Mouse (Mus musculus): ENCODE measurements around the gene Fance. TPM values are rescaled to one million over a fixed set of nuclear protein-coding genes. Genes with fewer than 3 reads are reported as not detected.
"Not testable (repeated sequence)": the region's sequence is repeated elsewhere in the genome, so short reads cannot be mapped to it uniquely, and the experiment has no call there.

The Fance gene
- polyA plus RNA-seq, 1 experiment, result 42.0 TPM

DNA sequence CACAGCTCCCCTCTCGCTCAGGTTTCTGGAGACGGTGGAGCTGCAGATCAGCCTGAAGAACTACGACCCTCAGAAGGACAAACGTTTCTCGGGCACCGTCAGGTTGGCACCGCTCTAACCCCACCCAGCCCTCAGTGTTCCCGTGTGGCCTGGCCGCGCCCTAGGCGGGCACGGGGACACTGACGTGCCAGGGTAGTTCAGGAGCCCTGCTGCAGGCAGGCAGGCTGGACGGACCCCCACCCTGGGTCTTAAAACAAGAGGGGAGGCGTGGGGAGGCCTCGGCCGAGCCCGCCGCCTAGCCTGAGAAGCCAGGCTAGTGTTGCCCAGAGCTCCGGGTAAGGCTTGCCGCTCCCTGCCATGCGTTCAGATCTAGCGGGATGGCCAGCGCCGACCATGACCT lies 15.6 kb downstream of the Fance start:
- peaks cover 40% of the 10 kb centered on the region for H3K36me3 ChIP-seq (ENCODE audit: control insufficient read depth, insufficient read depth)
- H3K27me3 ChIP-seq (ENCODE audit: control insufficient read depth, insufficient read depth, insufficient read length), result no peaks in the 10 kb centered on the region
- peaks cover 25% of the 10 kb centered on the region for H3K79me3 ChIP-seq (ENCODE audit: low read depth)
- peak overlapping the region; percentile 86 for H3ac ChIP-seq (ENCODE audit: control insufficient read depth, insufficient read length, low read depth)
- TF ChIP-seq FOSL1 (IDR thresholded peaks at IDR 0.05; ENCODE audit: insufficient read depth, low read length, poor library complexity, severe bottlenecking), result no peak
- TF ChIP-seq CTCF (IDR thresholded peaks at IDR 0.05; ENCODE audit: control insufficient read depth, insufficient read depth, insufficient read length), result no peak
- TF ChIP-seq MAX (IDR thresholded peaks at IDR 0.05), result no peak
- no peak for TF ChIP-seq MYOG (IDR thresholded peaks at IDR 0.05; ENCODE audit: control insufficient read depth, extremely low read depth, insufficient read length)
- TF ChIP-seq CEBPB (IDR thresholded peaks at IDR 0.05; ENCODE audit: low read depth), result no peak
- H3K79me2 ChIP-seq (ENCODE audit: control insufficient read depth, insufficient read depth), result peaks cover 33% of the 10 kb centered on the region
- H3K4me3 ChIP-seq (ENCODE audit: insufficient read depth, poor library complexity, severe bottlenecking), result peak overlapping the region; percentile 98

DNA sequence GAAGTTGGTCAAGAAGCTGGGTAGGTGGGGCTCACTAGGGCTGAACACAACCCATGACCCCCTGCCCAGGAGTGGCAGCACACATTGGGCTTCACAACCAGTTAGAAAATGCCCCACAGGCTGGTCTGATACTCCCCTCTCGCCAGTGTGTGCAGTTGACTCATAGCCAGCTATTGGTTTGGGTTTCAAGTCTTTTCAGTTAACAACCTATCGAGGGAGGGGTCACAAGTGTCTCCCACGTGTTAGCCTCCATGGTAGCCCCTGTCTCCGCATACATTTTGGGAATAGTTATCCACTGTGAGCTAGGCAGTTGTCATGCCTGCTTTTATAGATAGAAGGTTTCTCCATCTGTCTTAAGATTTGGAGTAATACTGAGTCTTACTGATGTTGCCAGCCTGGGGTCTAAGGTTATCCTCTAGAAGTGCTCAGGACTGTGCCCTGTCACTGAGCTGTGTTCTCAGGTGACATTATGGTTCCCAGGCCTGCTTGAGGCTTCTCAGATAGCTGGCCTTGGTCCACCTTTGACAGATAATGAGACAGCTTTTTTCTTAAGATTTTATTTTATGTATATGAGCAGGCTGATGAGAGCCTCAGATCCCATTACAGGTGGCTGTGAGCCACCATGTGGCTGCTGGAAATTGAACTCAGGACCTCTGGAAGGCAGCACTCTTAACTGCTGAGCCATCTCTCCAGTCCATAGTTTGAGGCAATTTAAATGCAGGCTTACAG lies 16.3 kb downstream of the Fance start:
- peaks cover 33% of the 10 kb centered on the region for H3K79me2 ChIP-seq (ENCODE audit: control insufficient read depth, insufficient read depth)
- peaks cover 25% of the 10 kb centered on the region for H3K79me3 ChIP-seq (ENCODE audit: low read depth)
- TF ChIP-seq MYOG (IDR thresholded peaks at IDR 0.05; ENCODE audit: control insufficient read depth, extremely low read depth, insufficient read length), result no peak
- TF ChIP-seq MYOD1 (IDR thresholded peaks at IDR 0.05; ENCODE audit: control insufficient read depth, insufficient read length, low read depth), result no peak
- TF ChIP-seq CTCF (IDR thresholded peaks at IDR 0.05; ENCODE audit: control insufficient read depth, insufficient read depth, insufficient read length), result no peak
- no peak for TF ChIP-seq FOSL1 (IDR thresholded peaks at IDR 0.05; ENCODE audit: insufficient read depth, low read length, poor library complexity, severe bottlenecking)
- TF ChIP-seq MAX (IDR thresholded peaks at IDR 0.05), result no peak
- no peak for TF ChIP-seq CEBPB (IDR thresholded peaks at IDR 0.05; ENCODE audit: low read depth)
- no peak for TF ChIP-seq USF1 (IDR thresholded peaks at IDR 0.05; ENCODE audit: low read depth)
- H3K36me3 ChIP-seq (ENCODE audit: control insufficient read depth, insufficient read depth), result peaks cover 35% of the 10 kb centered on the region
- H3K27me3 ChIP-seq (ENCODE audit: control insufficient read depth, insufficient read depth, insufficient read length), result no peaks in the 10 kb centered on the region
- peak overlapping the region; percentile 86 for H3ac ChIP-seq (ENCODE audit: control insufficient read depth, insufficient read length, low read depth)
- peak overlapping the region; percentile 98 for H3K4me3 ChIP-seq (ENCODE audit: insufficient read depth, poor library complexity, severe bottlenecking)

DNA sequence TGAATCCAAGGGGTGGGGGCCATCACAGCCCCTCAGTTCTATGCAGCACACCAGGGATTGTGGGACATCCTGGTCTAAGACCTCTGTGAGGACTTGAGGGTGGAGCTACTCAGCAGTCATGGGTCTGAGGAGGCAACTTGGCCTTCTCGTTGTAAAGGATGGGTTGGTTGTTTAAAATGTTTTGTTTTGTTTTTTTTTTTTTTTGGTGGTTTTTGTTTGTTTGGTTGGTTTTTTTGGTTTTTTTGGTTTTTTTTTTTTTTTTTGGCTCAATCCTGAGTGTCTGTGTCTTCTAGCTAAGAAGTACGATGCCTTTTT lies 16.9 kb downstream of the Fance start:
- Histone ChIP-seq H3K4me3 (ENCODE audit: insufficient read depth, poor library complexity, severe bottlenecking) (peak overlapping the region; percentile 98), H3K27me3 (ENCODE audit: control insufficient read depth, insufficient read depth, insufficient read length) (no peaks in the 10 kb centered on the region), H3K79me3 (ENCODE audit: low read depth) (peaks cover 25% of the 10 kb centered on the region), H3K79me2 (ENCODE audit: control insufficient read depth, insufficient read depth) (peaks cover 33% of the 10 kb centered on the region), H3ac (ENCODE audit: control insufficient read depth, insufficient read length, low read depth) (peak overlapping the region; percentile 86), H3K36me3 (ENCODE audit: control insufficient read depth, insufficient read depth) (peaks cover 35% of the 10 kb centered on the region)
- TF ChIP-seq MYOG (IDR thresholded peaks at IDR 0.05; ENCODE audit: control insufficient read depth, extremely low read depth, insufficient read length) (no peak), CTCF (IDR thresholded peaks at IDR 0.05; ENCODE audit: control insufficient read depth, insufficient read depth, insufficient read length) (no peak), CEBPB (IDR thresholded peaks at IDR 0.05; ENCODE audit: low read depth) (no peak), FOSL1 (IDR thresholded peaks at IDR 0.05; ENCODE audit: insufficient read depth, low read length, poor library complexity, severe bottlenecking) (no peak), USF1 (IDR thresholded peaks at IDR 0.05; ENCODE audit: low read depth) (no peak), MYOD1 (IDR thresholded peaks at IDR 0.05; ENCODE audit: control insufficient read depth, insufficient read length, low read depth) (no peak), MAX (IDR thresholded peaks at IDR 0.05) (no peak)

DNA sequence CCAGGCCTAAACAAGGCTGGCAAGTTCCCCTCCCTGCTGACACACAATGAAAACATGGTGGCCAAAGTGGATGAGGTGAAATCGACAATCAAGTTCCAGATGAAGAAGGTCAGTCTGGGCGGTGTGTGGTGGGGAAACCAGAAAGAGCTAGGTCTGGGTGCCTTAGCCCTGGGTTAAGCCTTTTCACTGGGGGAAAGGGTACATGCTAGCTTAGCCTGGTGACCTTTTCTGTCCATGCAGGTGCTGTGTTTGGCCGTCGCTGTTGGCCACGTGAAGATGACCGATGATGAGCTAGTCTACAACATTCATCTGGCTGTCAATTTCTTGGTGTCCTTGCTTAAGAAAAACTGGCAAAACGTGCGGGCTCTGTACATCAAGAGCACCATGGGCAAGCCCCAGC lies 17.3 kb downstream of the Fance start:
- peak overlapping the region; percentile 98 for H3K4me3 ChIP-seq (ENCODE audit: insufficient read depth, poor library complexity, severe bottlenecking)
- H3ac ChIP-seq (ENCODE audit: control insufficient read depth, insufficient read length, low read depth), result peak overlapping the region; percentile 25
- H3K27me3 ChIP-seq (ENCODE audit: control insufficient read depth, insufficient read depth, insufficient read length), result not testable (repeated sequence)
- peaks cover 25% of the 10 kb centered on the region for H3K79me3 ChIP-seq (ENCODE audit: low read depth)
- H3K36me3 ChIP-seq (ENCODE audit: control insufficient read depth, insufficient read depth), result peaks cover 35% of the 10 kb centered on the region
- H3K79me2 ChIP-seq (ENCODE audit: control insufficient read depth, insufficient read depth), result peaks cover 33% of the 10 kb centered on the region

DNA sequence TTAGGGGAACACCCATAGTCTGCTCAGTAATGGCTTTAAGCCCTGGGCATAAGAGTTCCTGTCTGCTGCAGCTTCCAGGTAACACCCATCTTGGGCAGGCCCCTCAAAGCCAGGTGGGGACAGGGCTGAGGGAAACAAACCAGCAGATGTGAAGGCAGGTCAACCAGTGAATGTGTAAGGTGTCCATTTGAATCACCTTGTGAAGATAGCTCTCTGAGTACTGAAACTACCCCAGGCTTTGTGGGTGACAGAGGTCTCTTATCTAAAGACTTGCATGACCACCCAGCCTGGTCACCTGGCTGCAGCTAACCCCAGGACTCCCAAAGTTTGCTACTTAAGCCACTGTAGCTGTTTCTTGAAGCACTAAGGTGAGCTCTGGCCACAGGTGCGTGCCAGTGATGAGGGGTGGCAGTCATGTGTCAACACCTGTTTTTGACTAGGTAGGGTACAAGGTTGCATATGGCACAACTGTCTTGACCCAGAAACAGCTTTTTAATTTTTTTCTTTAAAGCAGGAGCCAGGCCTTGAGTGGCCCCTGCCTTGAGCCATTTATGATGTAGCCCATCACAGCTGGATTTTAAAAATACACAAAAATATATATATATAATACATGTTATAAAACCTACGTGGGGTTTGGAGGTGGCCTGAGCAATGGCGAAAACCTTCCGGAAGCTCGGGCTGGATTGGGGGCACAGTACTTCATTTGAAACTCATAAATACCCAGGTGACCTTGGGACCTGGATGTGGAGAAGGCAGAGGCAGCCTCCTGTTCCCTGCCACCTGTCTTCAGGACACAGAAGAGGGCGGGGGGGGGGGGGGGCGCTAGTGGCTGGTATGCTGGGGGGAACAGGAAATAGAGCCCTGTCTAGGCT lies 18.2 kb downstream of the Fance start:
- H3K79me3 ChIP-seq (ENCODE audit: low read depth), result peaks cover 25% of the 10 kb centered on the region
- no peaks in the 10 kb centered on the region for H3K27me3 ChIP-seq (ENCODE audit: control insufficient read depth, insufficient read depth, insufficient read length)
- H3K36me3 ChIP-seq (ENCODE audit: control insufficient read depth, insufficient read depth), result peaks cover 35% of the 10 kb centered on the region
- peak overlapping the region; percentile 32 for H3ac ChIP-seq (ENCODE audit: control insufficient read depth, insufficient read length, low read depth)
- H3K4me3 ChIP-seq (ENCODE audit: insufficient read depth, poor library complexity, severe bottlenecking), result peak overlapping the region; percentile 98
- peaks cover 33% of the 10 kb centered on the region for H3K79me2 ChIP-seq (ENCODE audit: control insufficient read depth, insufficient read depth)
- TF ChIP-seq MAX (IDR thresholded peaks at IDR 0.05) (no peak), MYOD1 (IDR thresholded peaks at IDR 0.05; ENCODE audit: control insufficient read depth, insufficient read length, low read depth) (peak; percentile 35)

All from C2C12 (cell line).